Mouse (Mus musculus) liver, embryonic 11.5 days (tissue): ENCODE results near the gene Pold2. TPM values are rescaled to one million over a fixed set of nuclear protein-coding genes. Genes with fewer than 3 reads are reported as not detected.

Experiments used
- polyA plus RNA-seq: library from polyadenylated mRNA; unstranded; fragments of >200 nt; fragmentation: Nextera tagmentation; extraction: Ambion mirVana; gene quantifications from 2 replicates; pipeline ENCODE4 v1.2.1, GENCODE M21; 2014

Gene Pold2
- polyA plus RNA-seq, 1 experiment from 2014 or later: 151 TPM

Other genes starting within 250 kb of the Pold2 start
- gene Mrps24, start 162.6 kb downstream of the Pold2 start, polyA plus RNA-seq: 203 and 204 TPM in 2 replicates
- 17.0 and 17.1 TPM in 2 replicates for gene Urgcp, start 115.9 kb downstream of the Pold2 start, polyA plus RNA-seq
- gene Dbnl, start 89.8 kb downstream of the Pold2 start, polyA plus RNA-seq: 104 and 110 TPM in 2 replicates
- gene Pgam2, start 74.6 kb downstream of the Pold2 start, polyA plus RNA-seq: 6.0 and 12.1 TPM in 2 replicates
- 6.0 and 6.2 TPM in 2 replicates for gene Polm, start 40.3 kb downstream of the Pold2 start, polyA plus RNA-seq
- gene Aebp1, start 16.3 kb downstream of the Pold2 start, polyA plus RNA-seq: 11.3 TPM in 2 replicates
- 73.1 and 156 TPM in 2 replicates for gene Myl7, start 20.5 kb upstream of the Pold2 start, polyA plus RNA-seq
- gene Gck, start 71.8 kb upstream of the Pold2 start, polyA plus RNA-seq: 0.35 and 0.45 TPM in 2 replicates
- 18.4 TPM in 2 replicates for gene Ykt6, start 77.4 kb upstream of the Pold2 start, polyA plus RNA-seq
- 0.99 and 1.0 TPM in 2 replicates for gene Camk2b, start 188.1 kb upstream of the Pold2 start, polyA plus RNA-seq